36 mouse cellular contexts compared by ENCODE assay signal in genomic region chr13:37644751-37645181, GRCm38 (mm10).
DNase-seq lines count a peak whose midpoint lies in the region; ATAC-seq and TF ChIP-seq lines count a peak whose summit lies in the region.
"Had no signal": no experiment of that assay in that cellular context is flagged by ENCODE, and none has a peak within 500 bp of the region (broad histone marks: within the 10 kb centered on the region; RNA-seq: fewer than 3 reads in every experiment).

No protein-coding gene starts in this region.

- H3K4me2 ChIP-seq in intestine, postnatal 0 days (replicated peaks; ENCODE audit: low read depth), result no peak overlapping the region
- H3K4me2 ChIP-seq: forebrain, embryonic 12.5 days; heart, embryonic 12.5 days; hindbrain, embryonic 13.5 days; kidney, embryonic 15.5 days; limb, embryonic 15.5 days; liver, embryonic 15.5 days; lung, embryonic 14.5 days; neural tube, embryonic 15.5 days had no signal

- ATAC-seq in intestine, postnatal 0 days, result peak; percentile 70
- ATAC-seq: activated CD4-positive, CD25-positive, alpha-beta regulatory T cell, adult 4 months; CD4-positive, CD25-positive, alpha-beta regulatory T cell, adult 4 months; forebrain, postnatal 0 days had no signal

- 0 out of 2 replicates have a peak, but pooled peaks cover 3% of the 10 kb centered on the region for H3K4me1 ChIP-seq in intestine, postnatal 0 days (replicated peaks; ENCODE audit: control insufficient read depth, insufficient read depth, low read length)
- H3K4me1 ChIP-seq: forebrain, embryonic 12.5 days; limb, embryonic 10.5 days; neural tube, embryonic 15.5 days had no signal

- no peak overlapping the region for H3K9ac ChIP-seq in intestine, postnatal 0 days (ENCODE audit: low read depth, low read length)
- H3K9ac ChIP-seq: forebrain, embryonic 12.5 days; forebrain, postnatal 0 days; heart, embryonic 12.5 days; hindbrain, embryonic 13.5 days; kidney, embryonic 15.5 days; limb, embryonic 15.5 days; liver, embryonic 15.5 days; lung, embryonic 14.5 days; neural tube, embryonic 15.5 days had no signal

- H3K36me3 ChIP-seq in intestine, postnatal 0 days (ENCODE audit: control insufficient read depth, insufficient read depth), result no peaks in the 10 kb centered on the region
- H3K36me3 ChIP-seq: forebrain, embryonic 12.5 days; heart, embryonic 12.5 days; hindbrain, embryonic 13.5 days; kidney, embryonic 15.5 days; limb, embryonic 10.5 days; limb, embryonic 15.5 days; liver, embryonic 15.5 days; neural tube, embryonic 15.5 days had no signal

- H3K9me3 ChIP-seq in intestine, postnatal 0 days (ENCODE audit: control insufficient read depth), result no peaks in the 10 kb centered on the region
- H3K9me3 ChIP-seq: forebrain, embryonic 12.5 days; heart, embryonic 12.5 days; hindbrain, embryonic 13.5 days; kidney, embryonic 15.5 days; limb, embryonic 10.5 days; limb, embryonic 15.5 days; liver, embryonic 15.5 days; neural tube, embryonic 15.5 days had no signal

- WGBS in intestine, postnatal 0 days, result 52% methylated on average over 8 of the region's 8 CpGs

- no peak overlapping the region for H3K4me3 ChIP-seq in intestine, postnatal 0 days (ENCODE audit: low read depth, low read length)
- H3K4me3 ChIP-seq: forebrain, embryonic 12.5 days; gastrocnemius, adult 2 months; heart, adult 2 months; heart, embryonic 12.5 days; hindbrain, embryonic 13.5 days; kidney, embryonic 15.5 days; layer of hippocampus, adult 2 months; limb, embryonic 10.5 days; limb, embryonic 15.5 days; liver, embryonic 15.5 days; neural tube, embryonic 15.5 days had no signal

- TF ChIP-seq CTCF in intestine, postnatal 0 days (IDR thresholded peaks at IDR 0.05; ENCODE audit: low read depth), result no peak

- H3K27me3 ChIP-seq in intestine, postnatal 0 days (replicated peaks; ENCODE audit: control insufficient read depth, insufficient read depth, low read length), result no peaks in the 10 kb centered on the region
- H3K27me3 ChIP-seq: forebrain, embryonic 12.5 days; heart, embryonic 12.5 days; hindbrain, embryonic 13.5 days; kidney, embryonic 15.5 days; limb, embryonic 15.5 days; liver, embryonic 15.5 days; neural tube, embryonic 15.5 days had no signal

- no peak overlapping the region for H3K27ac ChIP-seq in intestine, postnatal 0 days (ENCODE audit: low read depth, low read length)
- H3K27ac ChIP-seq: forebrain, embryonic 12.5 days; gastrocnemius, adult 2 months; heart, adult 2 months; hindbrain, embryonic 13.5 days; kidney, embryonic 15.5 days; layer of hippocampus, adult 2 months; limb, embryonic 10.5 days; limb, embryonic 15.5 days; liver, embryonic 15.5 days; neural tube, embryonic 15.5 days had no signal

- peak; percentile 40 for DNase-seq in adrenal gland, adult 8-10 months
- no peak for DNase-seq in adrenal gland, postnatal 4 days (ENCODE audit: low spot score in 2 of 2)
- peak; percentile 70 for DNase-seq in NIH3T3 (ENCODE audit: low read depth)
- peak; percentile 95 for DNase-seq in fat pad, adult 2 months (ENCODE audit: extremely low read depth, low read depth, low spot score)
- DNase-seq in right cerebral cortex, postnatal 36 days (ENCODE audit: low spot score in 2 of 2), result no peak
- DNase-seq in cerebellum, adult 11-12 months, result no peak
- DNase-seq in layer of hippocampus, adult 9-11 months, result no peak
- DNase-seq: cerebellum, adult 2 months; cerebellum, postnatal 25 days; forebrain, postnatal 0 days; gastrocnemius, adult 2 months; gastrocnemius, postnatal 36 days; heart, adult 2 months; heart, postnatal 4 days; kidney, adult 18-20 months; kidney, postnatal 36 days; lung, embryonic 14.5 days; lung, postnatal 14 days; midbrain, embryonic 14.5 days; retina, postnatal 1 day; right cerebral cortex, postnatal 14 days; spleen, adult 18-20 months; thymus, adult 2 months; thymus, postnatal 36 days had no signal

Comparison
In these comparisons a context has a peak if more than half of its experiments do, and no peak if none do; other contexts are left out.
1. DNase-seq: peak in adrenal gland, adult 8-10 months (single experiment), NIH3T3 (single experiment) and fat pad, adult 2 months (single experiment); none in adrenal gland, postnatal 4 days (0 of 2), right cerebral cortex, postnatal 36 days (0 of 2), cerebellum, adult 11-12 months (single experiment) and layer of hippocampus, adult 9-11 months (single experiment).